Mouse (Mus musculus): Measurements from ENCODE around the gene Znhit6. TPM values are rescaled to one million over a fixed set of nuclear protein-coding genes. Genes with fewer than 3 reads are reported as not detected.
A peak's percentile ranks its signal among the peaks of the same experiment; 100 is the strongest.

The Znhit6 gene
- polyA plus RNA-seq, 1 experiment from 2014 or later: 37.5 TPM

DNA sequence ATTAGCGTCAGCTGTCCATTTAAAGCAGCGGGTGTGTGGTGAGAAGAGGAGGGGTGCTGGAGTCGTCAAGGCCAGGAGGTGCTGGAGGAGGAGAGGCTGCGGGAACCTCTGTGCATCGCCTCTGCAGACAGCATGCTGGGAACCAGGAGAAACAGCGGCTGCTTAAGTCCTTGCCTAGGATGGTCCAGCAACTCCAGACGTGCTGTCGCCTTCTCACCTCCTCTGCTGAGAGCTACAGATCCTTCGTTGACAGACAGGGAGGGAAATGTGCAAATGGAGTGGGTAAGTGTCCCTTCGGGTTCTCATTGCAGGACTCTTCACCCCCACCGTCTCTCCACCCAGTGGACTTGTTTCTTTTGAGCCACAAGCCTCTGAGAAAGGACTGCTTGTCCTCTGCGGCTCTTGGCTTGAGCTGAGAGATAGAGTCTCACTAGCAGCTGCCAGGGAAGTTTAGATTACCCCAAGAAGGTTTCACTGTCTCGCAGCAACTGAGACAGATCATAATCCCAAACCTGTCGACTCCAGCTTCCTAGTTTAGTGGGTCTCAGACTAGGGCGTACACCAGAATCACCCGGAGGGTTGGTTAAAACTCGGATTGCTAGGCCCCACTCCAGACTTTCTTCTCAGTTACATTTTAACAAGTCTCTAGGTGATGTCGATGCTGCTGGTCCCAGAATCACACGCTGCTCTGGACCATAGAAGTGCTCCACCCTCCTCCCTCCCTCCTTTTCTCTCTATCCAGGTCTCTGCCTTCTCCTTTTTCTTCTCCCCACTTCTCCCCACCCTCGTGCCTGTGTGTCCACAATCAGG lies 76.5 kb downstream of the Znhit6 start:
- Histone ChIP-seq H3K4me2 (peak overlapping the region; percentile 83), H3K4me1 (ENCODE audit: control insufficient read depth, insufficient read depth, low read length) (peaks cover 50% of the 10 kb centered on the region), H3K27ac (ENCODE audit: low read depth, low read length) (no peak overlapping the region; the same call in 1 of the 2 replicates), H3K36me3 (ENCODE audit: control insufficient read depth, insufficient read depth, low read length) (no peaks in the 10 kb centered on the region), H3K4me3 (ENCODE audit: low read depth, low read length) (peak overlapping the region; percentile 36), H3K27me3 (ENCODE audit: control insufficient read depth, insufficient read depth, low read length) (peaks cover 30% of the 10 kb centered on the region), H3K9ac (ENCODE audit: low read length) (peak overlapping the region; percentile 62; the same call in 1 of the 2 replicates), H3K9me3 (ENCODE audit: control insufficient read depth, low read length) (no peaks in the 10 kb centered on the region)
- ATAC-seq (ENCODE audit: low FRiP score) (0 out of 2 replicates have a peak, but pooled peaks have one; percentile 1), DNase-seq (ENCODE audit: low spot score, missing footprints) (peak; percentile 95)
- WGBS: 4% methylated on average over 20 of the region's 20 CpGs

DNA sequence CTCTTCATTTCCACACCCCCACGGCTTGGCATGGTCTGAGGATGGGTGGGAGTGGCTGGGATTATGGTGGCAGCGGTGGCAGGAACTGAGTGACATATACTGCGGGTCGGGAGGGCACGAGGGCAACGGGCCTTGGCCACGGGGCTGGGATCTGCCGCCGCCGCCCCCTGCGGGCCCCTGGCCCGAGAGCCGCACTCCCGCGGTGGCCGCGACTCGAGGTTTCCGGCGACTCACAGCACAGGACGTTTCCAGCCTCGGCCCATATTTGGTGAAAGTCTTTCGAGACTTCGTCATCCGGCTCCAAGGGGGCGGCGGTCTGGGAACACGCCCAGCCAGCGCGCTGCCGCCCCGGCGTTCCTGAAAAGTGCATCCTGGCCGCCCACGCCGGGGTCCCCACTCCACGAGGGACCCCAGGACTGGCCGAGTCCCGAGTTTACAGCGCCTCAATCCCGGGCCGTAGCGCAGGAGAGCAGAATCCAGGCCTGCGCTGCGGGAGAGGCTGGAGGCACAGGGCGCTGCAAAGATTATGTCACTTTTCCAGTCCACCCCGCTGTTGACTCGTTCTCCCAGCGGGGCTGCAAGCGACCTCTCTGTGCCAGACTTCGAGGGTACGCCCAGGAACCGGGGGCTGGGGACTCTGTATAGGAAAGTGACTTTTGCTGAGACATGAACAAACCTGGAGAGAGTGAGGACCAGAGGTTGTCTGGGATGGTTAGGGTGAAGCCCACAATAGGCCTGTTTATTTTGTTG lies 77.4 kb downstream of the Znhit6 start:
- H3K4me1 ChIP-seq (ENCODE audit: control insufficient read depth, insufficient read depth, low read length): peaks cover 44% of the 10 kb centered on the region
- WGBS: under 1% methylated on average over 53 of the region's 53 CpGs

DNA sequence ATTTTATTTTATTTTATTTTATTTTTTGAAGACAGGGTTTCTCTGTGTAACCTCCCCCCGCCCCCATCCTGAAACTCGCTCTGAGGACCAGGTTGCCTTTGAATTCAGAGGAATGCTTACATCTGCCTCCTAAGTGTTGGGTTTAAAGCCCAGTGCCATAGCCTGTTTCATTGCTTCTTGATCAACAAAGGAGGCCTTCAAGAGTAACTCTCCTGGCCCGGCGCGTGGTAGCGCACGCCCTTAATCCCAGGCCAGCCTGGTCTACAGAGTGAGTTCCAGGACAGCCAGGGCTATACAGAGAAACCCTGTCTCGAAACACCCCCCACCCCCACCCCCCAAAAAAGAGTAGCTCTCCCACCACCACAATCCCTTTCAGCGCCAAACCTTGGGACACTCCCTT lies 78.0 kb downstream of the Znhit6 start:
- ATAC-seq (ENCODE audit: low FRiP score) (no peak), DNase-seq (ENCODE audit: low spot score, missing footprints) (no peak)
- no peak overlapping the region for H3K4me3 ChIP-seq (ENCODE audit: low read depth, low read length)
- no peaks in the 10 kb centered on the region for H3K36me3 ChIP-seq (ENCODE audit: control insufficient read depth, insufficient read depth, low read length)
- 46% methylated on average over 9 of the region's 9 CpGs for WGBS
- no peaks in the 10 kb centered on the region for H3K9me3 ChIP-seq (ENCODE audit: control insufficient read depth, low read length)
- no peak overlapping the region for H3K9ac ChIP-seq (ENCODE audit: low read length)
- H3K4me2 ChIP-seq: no peak overlapping the region
- H3K27me3 ChIP-seq (ENCODE audit: control insufficient read depth, insufficient read depth, low read length): peaks cover 24% of the 10 kb centered on the region
- peaks cover 39% of the 10 kb centered on the region for H3K4me1 ChIP-seq (ENCODE audit: control insufficient read depth, insufficient read depth, low read length)
- no peak overlapping the region for H3K27ac ChIP-seq (ENCODE audit: low read depth, low read length)

More for the DNA sequence above, 77.4 kb downstream of the Znhit6 start:
- no peaks in the 10 kb centered on the region for H3K9me3 ChIP-seq (ENCODE audit: control insufficient read depth, low read length)
- H3K27me3 ChIP-seq (ENCODE audit: control insufficient read depth, insufficient read depth, low read length): peaks cover 26% of the 10 kb centered on the region
- no peaks in the 10 kb centered on the region for H3K36me3 ChIP-seq (ENCODE audit: control insufficient read depth, insufficient read depth, low read length)
- peak overlapping the region; percentile 62 for H3K9ac ChIP-seq (ENCODE audit: low read length)
- DNase-seq (ENCODE audit: low spot score, missing footprints) (peak; percentile 95), ATAC-seq (ENCODE audit: low FRiP score) (peak; percentile 22)
- no peak overlapping the region for H3K27ac ChIP-seq (ENCODE audit: low read depth, low read length)
- H3K4me2 ChIP-seq: peak overlapping the region; percentile 83
- H3K4me3 ChIP-seq (ENCODE audit: low read depth, low read length): peak overlapping the region; percentile 36

Other genes starting within 250 kb of the Znhit6 start
- gene Ccn1, start 73.8 kb downstream of the Znhit6 start, polyA plus RNA-seq (2014; fragmentation: Nextera tagmentation; extraction: Ambion mirVana): 14.1 and 15.7 TPM in 2 replicates
- 26.3 and 26.8 TPM in 2 replicates for gene Ddah1, start 182.5 kb downstream of the Znhit6 start, polyA plus RNA-seq (2014; fragmentation: Nextera tagmentation; extraction: Ambion mirVana)